In genomic region chr6:97204952-97205351, GRCm38 (mm10) we compare ENCODE assay signal across 8 mouse cellular contexts. TPM values are rescaled to one million over a fixed set of nuclear protein-coding genes. Genes with fewer than 3 reads are reported as not detected.
DNase-seq lines count a peak whose midpoint lies in the region; ATAC-seq and TF ChIP-seq lines count a peak whose summit lies in the region.

No protein-coding gene starts in this region.

- peak; percentile 54 for DNase-seq in gastrocnemius, adult 2 months
- no peak for DNase-seq in gastrocnemius, adult 8-10 months (ENCODE audit: low spot score in 2 of 2)
- peak; percentile 33 for DNase-seq in liver, adult 2 months (ENCODE audit: extremely low read depth, low read depth, low spot score)

- H3K9ac ChIP-seq in ES-Bruce4 (ENCODE audit: low read depth, poor library complexity, severe bottlenecking) = peak overlapping the region; percentile 100
- H3K9ac ChIP-seq in hindbrain, embryonic 12.5 days = peak overlapping the region; percentile 85
- peak overlapping the region; percentile 90 for H3K9ac ChIP-seq in liver, adult 2 months (ENCODE audit: low read depth, low read length)
- H3K9ac ChIP-seq in neural tube, embryonic 14.5 days (replicated peaks; ENCODE audit: low read depth, low read length) = peak overlapping the region; percentile 91

- H3K79me2 ChIP-seq in liver, adult 2 months (ENCODE audit: control insufficient read depth, insufficient read depth, low read length) = peaks cover 8% of the 10 kb centered on the region; the same call in 1 of the 2 replicates

- H3K4me2 ChIP-seq in hindbrain, embryonic 12.5 days (replicated peaks) = peak overlapping the region; percentile 57
- H3K4me2 ChIP-seq in neural tube, embryonic 14.5 days (ENCODE audit: low read depth, low read length) = peak overlapping the region; percentile 68

- H3K4me3 ChIP-seq in gastrocnemius, adult 2 months = peak overlapping the region; percentile 83
- H3K4me3 ChIP-seq in ES-Bruce4 (ENCODE audit: low read depth, low read length) = peak overlapping the region; percentile 96
- H3K4me3 ChIP-seq in cortical plate, adult 2 months (ENCODE audit: insufficient read depth, low read length) = peak overlapping the region; percentile 85
- H3K4me3 ChIP-seq in hindbrain, embryonic 12.5 days = peak overlapping the region; percentile 69
- peak overlapping the region; percentile 77 for H3K4me3 ChIP-seq in liver, adult 2 months (ENCODE audit: insufficient read depth, low read depth, low read length)
- H3K4me3 ChIP-seq in neural tube, embryonic 14.5 days (ENCODE audit: low read depth, low read length) = peak overlapping the region; percentile 88

- no peaks in the 10 kb centered on the region for H3K27me3 ChIP-seq in ES-Bruce4 (ENCODE audit: control insufficient read depth, insufficient read depth, low read length, poor library complexity, severe bottlenecking)
- no peaks in the 10 kb centered on the region for H3K27me3 ChIP-seq in hindbrain, embryonic 12.5 days
- no peaks in the 10 kb centered on the region for H3K27me3 ChIP-seq in liver, adult 2 months (ENCODE audit: control insufficient read depth, insufficient read depth, low read length)
- H3K27me3 ChIP-seq in neural tube, embryonic 14.5 days (ENCODE audit: control insufficient read depth, insufficient read depth, low read length) = no peaks in the 10 kb centered on the region

- no peak for TF ChIP-seq CTCF in gastrocnemius, adult 2 months (IDR thresholded peaks at IDR 0.05)
- TF ChIP-seq CTCF in ES-Bruce4 (IDR thresholded peaks at IDR 0.05; ENCODE audit: low read depth, low read length) = no peak
- TF ChIP-seq CTCF in cortical plate, adult 2 months (IDR thresholded peaks at IDR 0.05; ENCODE audit: extremely low read depth, insufficient read depth, low read length) = no peak
- no peak for TF ChIP-seq CTCF in liver, adult 2 months (IDR thresholded peaks at IDR 0.05; ENCODE audit: low read depth, low read length)

- H3K9me3 ChIP-seq in ES-Bruce4 (replicated peaks; ENCODE audit: control insufficient read depth, insufficient read depth, low read length, poor library complexity, severe bottlenecking) = no peaks in the 10 kb centered on the region
- no peaks in the 10 kb centered on the region for H3K9me3 ChIP-seq in hindbrain, embryonic 12.5 days (replicated peaks)
- H3K9me3 ChIP-seq in neural tube, embryonic 14.5 days (ENCODE audit: control insufficient read depth, low read length) = no peaks in the 10 kb centered on the region

- H3K4me1 ChIP-seq in ES-Bruce4 (ENCODE audit: control insufficient read depth, insufficient read depth, low read length) = peaks cover 1% of the 10 kb centered on the region
- H3K4me1 ChIP-seq in cortical plate, adult 2 months (ENCODE audit: control insufficient read depth, insufficient read depth, low read length) = peaks cover 4% of the 10 kb centered on the region; the same call in 1 of the 2 replicates
- peaks cover 11% of the 10 kb centered on the region for H3K4me1 ChIP-seq in hindbrain, embryonic 12.5 days
- peaks cover 2% of the 10 kb centered on the region; the same call in 1 of the 2 replicates for H3K4me1 ChIP-seq in liver, adult 2 months (ENCODE audit: control insufficient read depth, insufficient read depth, low read length)
- peaks cover 9% of the 10 kb centered on the region; the same call in 1 of the 2 replicates for H3K4me1 ChIP-seq in neural tube, embryonic 14.5 days (ENCODE audit: control insufficient read depth, insufficient read depth, low read length)

- peak overlapping the region; percentile 92 for H3K27ac ChIP-seq in gastrocnemius, adult 2 months
- H3K27ac ChIP-seq in ES-Bruce4 (ENCODE audit: insufficient read depth, low read length) = peak overlapping the region; percentile 70
- no peak overlapping the region for H3K27ac ChIP-seq in cortical plate, adult 2 months (ENCODE audit: insufficient read depth, low read length)
- peak overlapping the region; percentile 85 for H3K27ac ChIP-seq in hindbrain, embryonic 12.5 days
- peak overlapping the region; percentile 58 for H3K27ac ChIP-seq in liver, adult 2 months (replicated peaks; ENCODE audit: insufficient read depth, low read depth, low read length)
- H3K27ac ChIP-seq in neural tube, embryonic 14.5 days (ENCODE audit: low read depth, low read length) = peak overlapping the region; percentile 80

- ATAC-seq in hindbrain, embryonic 12.5 days (ENCODE audit: low FRiP score) = peak; percentile 62
- peak; percentile 59 for ATAC-seq in neural tube, embryonic 14.5 days (ENCODE audit: low read depth)
- ATAC-seq in erythroid progenitor cell, adult 5-6 weeks (replicated peaks; ENCODE audit: low FRiP score, poor library complexity, severe bottlenecking) = no peak

- WGBS in hindbrain, embryonic 12.5 days = under 1% methylated on average over 16 of the region's 16 CpGs
- under 1% methylated on average over 16 of the region's 16 CpGs for whole genome bisulfite sequencing in liver, adult 2 months
- under 1% methylated on average over 16 of the region's 16 CpGs for WGBS in neural tube, embryonic 14.5 days

- intact Hi-C loops in gastrocnemius, adult 2 months (cut with DNase I) = no loop called here

- no peak for TF ChIP-seq POLR2A in ES-Bruce4 (IDR thresholded peaks at IDR 0.05; ENCODE audit: insufficient read depth, low read length)
- no peak for TF ChIP-seq POLR2A in cortical plate, adult 2 months (IDR thresholded peaks at IDR 0.05; ENCODE audit: extremely low read depth, insufficient read depth, low read length)
- no peak for TF ChIP-seq POLR2A in liver, adult 2 months (IDR thresholded peaks at IDR 0.05; ENCODE audit: extremely low read depth, insufficient read depth, low read length)

- peaks cover 13% of the 10 kb centered on the region for H3K36me3 ChIP-seq in ES-Bruce4 (ENCODE audit: control insufficient read depth, insufficient read depth, low read length, poor library complexity, severe bottlenecking)
- H3K36me3 ChIP-seq in hindbrain, embryonic 12.5 days = no peaks in the 10 kb centered on the region
- peaks cover 4% of the 10 kb centered on the region; the same call in 1 of the 2 replicates for H3K36me3 ChIP-seq in liver, adult 2 months (ENCODE audit: control insufficient read depth, insufficient read depth, low read length)
- H3K36me3 ChIP-seq in neural tube, embryonic 14.5 days (ENCODE audit: control insufficient read depth, insufficient read depth, low read length) = no peaks in the 10 kb centered on the region

- no peak for TF ChIP-seq EP300 in ES-Bruce4 (IDR thresholded peaks at IDR 0.05; ENCODE audit: insufficient read depth, low read depth, low read length)

RNA-seq across cellular contexts. Expression of gene Uba3, which starts 0.5 kb away (rescaled TPM):
- 10 to 100 TPM; 32.7 to 43.1 TPM for total RNA-seq in gastrocnemius, adult 2 months (2021)
- 10 to 100 TPM; 33.7 to 36.2 (median 33.7) TPM for total RNA-seq in gastrocnemius, adult 8-10 months (2022)
- 125 and 136 TPM in 2 replicates for polyA plus RNA-seq in ES-Bruce4 (2011; ENCODE audit: insufficient read depth, insufficient read length, low read depth, missing spikeins)
- polyA plus RNA-seq in cortical plate, adult 2 months (2012; rRNA removed) = 56.8 and 61.2 TPM in 2 replicates
- 89.4 and 98.7 TPM in 2 replicates for polyA plus RNA-seq in hindbrain, embryonic 12.5 days (2016; fragmentation: Nextera tagmentation; extraction: Ambion mirVana)
- total RNA-seq in liver, adult 2 months (2014; rRNA removed) = 33.6 and 38.0 TPM in 2 replicates
- polyA plus RNA-seq in liver, adult 2 months (2012; rRNA removed) = 6.6 and 7.3 TPM in 2 replicates
- polyA plus RNA-seq in neural tube, embryonic 14.5 days (2014; fragmentation: Nextera tagmentation; extraction: Ambion mirVana) = 96.3 and 96.8 TPM in 2 replicates
- total RNA-seq in erythroid progenitor cell, adult 5-6 weeks (2015; ENCODE audit: low replicate concordance) = 34.2 and 38.6 TPM in 2 replicates
- 55.7 and 71.2 TPM in 2 replicates for total RNA-seq in erythroid progenitor cell, adult 5-6 weeks (2017; ENCODE audit: low replicate concordance)

RNA-seq across cellular contexts. Expression of gene Arl6ip5, which starts 5.5 kb away (rescaled TPM):
- 100 to 1,000 TPM; 117 to 173 TPM for total RNA-seq in gastrocnemius, adult 2 months (2021)
- total RNA-seq in gastrocnemius, adult 8-10 months (2022) = 100 to 1,000 TPM; 135 to 157 (median 140) TPM
- polyA plus RNA-seq in ES-Bruce4 (2011; ENCODE audit: insufficient read depth, insufficient read length, low read depth, missing spikeins) = 51.2 and 58.0 TPM in 2 replicates
- polyA plus RNA-seq in cortical plate, adult 2 months (2012; rRNA removed) = 191 and 192 TPM in 2 replicates
- polyA plus RNA-seq in hindbrain, embryonic 12.5 days (2016; fragmentation: Nextera tagmentation; extraction: Ambion mirVana) = 74.3 and 86.0 TPM in 2 replicates
- 27.8 and 28.7 TPM in 2 replicates for total RNA-seq in liver, adult 2 months (2014; rRNA removed)
- 25.3 and 28.6 TPM in 2 replicates for polyA plus RNA-seq in liver, adult 2 months (2012; rRNA removed)
- 64.8 and 80.2 TPM in 2 replicates for polyA plus RNA-seq in neural tube, embryonic 14.5 days (2014; fragmentation: Nextera tagmentation; extraction: Ambion mirVana)
- total RNA-seq in erythroid progenitor cell, adult 5-6 weeks (2015; ENCODE audit: low replicate concordance) = 13.0 and 18.4 TPM in 2 replicates
- total RNA-seq in erythroid progenitor cell, adult 5-6 weeks (2017; ENCODE audit: low replicate concordance) = 16.7 and 22.1 TPM in 2 replicates

RNA-seq across cellular contexts. Expression of gene Tmf1, which starts 26.0 kb away (rescaled TPM):
- total RNA-seq in gastrocnemius, adult 2 months (2021) = 10 to 100 TPM; 46.7 to 50.5 TPM
- 10 to 100 TPM; 51.1 to 58.5 (median 55.7) TPM for total RNA-seq in gastrocnemius, adult 8-10 months (2022)
- 39.0 and 52.4 TPM in 2 replicates for polyA plus RNA-seq in ES-Bruce4 (2011; ENCODE audit: insufficient read depth, insufficient read length, low read depth, missing spikeins)
- polyA plus RNA-seq in cortical plate, adult 2 months (2012; rRNA removed) = 9.4 and 9.9 TPM in 2 replicates
- polyA plus RNA-seq in hindbrain, embryonic 12.5 days (2016; fragmentation: Nextera tagmentation; extraction: Ambion mirVana) = 38.0 and 45.7 TPM in 2 replicates
- 17.6 and 18.0 TPM in 2 replicates for total RNA-seq in liver, adult 2 months (2014; rRNA removed)
- 1.6 and 1.8 TPM in 2 replicates for polyA plus RNA-seq in liver, adult 2 months (2012; rRNA removed)
- 40.4 and 42.5 TPM in 2 replicates for polyA plus RNA-seq in neural tube, embryonic 14.5 days (2014; fragmentation: Nextera tagmentation; extraction: Ambion mirVana)
- 18.0 and 21.3 TPM in 2 replicates for total RNA-seq in erythroid progenitor cell, adult 5-6 weeks (2015; ENCODE audit: low replicate concordance)
- total RNA-seq in erythroid progenitor cell, adult 5-6 weeks (2017; ENCODE audit: low replicate concordance) = 107 and 142 TPM in 2 replicates

RNA-seq across cellular contexts. Expression of gene Lmod3, which starts 47.6 kb away (rescaled TPM):
- total RNA-seq in gastrocnemius, adult 2 months (2021) = 100 to 1,000 TPM in 1 of 2 experiments, 10 to 100 TPM in 1; 95.4 to 186 TPM
- total RNA-seq in gastrocnemius, adult 8-10 months (2022) = 10 to 100 TPM; 77.8 to 95.8 (median 86.4) TPM
- polyA plus RNA-seq in ES-Bruce4 (2011; ENCODE audit: insufficient read depth, insufficient read length, low read depth, missing spikeins) = not detected in 2 replicates
- polyA plus RNA-seq in cortical plate, adult 2 months (2012; rRNA removed) = 0.04 and 0.10 TPM in 2 replicates
- polyA plus RNA-seq in hindbrain, embryonic 12.5 days (2016; fragmentation: Nextera tagmentation; extraction: Ambion mirVana) = 0.31 and 2.1 TPM in 2 replicates
- total RNA-seq in liver, adult 2 months (2014; rRNA removed) = 0.27 and 0.28 TPM in 2 replicates
- 0.04 and 0.07 TPM in 2 replicates for polyA plus RNA-seq in liver, adult 2 months (2012; rRNA removed)
- 0.09 TPM in 1 of 2 replicates, not detected in the other for polyA plus RNA-seq in neural tube, embryonic 14.5 days (2014; fragmentation: Nextera tagmentation; extraction: Ambion mirVana)
- total RNA-seq in erythroid progenitor cell, adult 5-6 weeks (2015; ENCODE audit: low replicate concordance) = not detected in 2 replicates
- total RNA-seq in erythroid progenitor cell, adult 5-6 weeks (2017; ENCODE audit: low replicate concordance) = not detected in 2 replicates

RNA-seq across cellular contexts. Expression of gene Eogt, which starts 56.0 kb away (rescaled TPM):
- 1 to 10 TPM; 4.2 to 5.4 TPM for total RNA-seq in gastrocnemius, adult 2 months (2021)
- total RNA-seq in gastrocnemius, adult 8-10 months (2022) = 1 to 10 TPM; 3.4 to 4.4 (median 3.8) TPM
- polyA plus RNA-seq in ES-Bruce4 (2011; ENCODE audit: insufficient read depth, insufficient read length, low read depth, missing spikeins) = 28.2 and 37.9 TPM in 2 replicates
- 31.3 and 34.1 TPM in 2 replicates for polyA plus RNA-seq in cortical plate, adult 2 months (2012; rRNA removed)
- polyA plus RNA-seq in hindbrain, embryonic 12.5 days (2016; fragmentation: Nextera tagmentation; extraction: Ambion mirVana) = 12.2 and 12.6 TPM in 2 replicates
- 3.3 and 3.9 TPM in 2 replicates for total RNA-seq in liver, adult 2 months (2014; rRNA removed)
- 1.1 and 2.0 TPM in 2 replicates for polyA plus RNA-seq in liver, adult 2 months (2012; rRNA removed)
- 9.9 and 11.3 TPM in 2 replicates for polyA plus RNA-seq in neural tube, embryonic 14.5 days (2014; fragmentation: Nextera tagmentation; extraction: Ambion mirVana)
- 2.2 and 5.4 TPM in 2 replicates for total RNA-seq in erythroid progenitor cell, adult 5-6 weeks (2015; ENCODE audit: low replicate concordance)
- 1.0 and 2.2 TPM in 2 replicates for total RNA-seq in erythroid progenitor cell, adult 5-6 weeks (2017; ENCODE audit: low replicate concordance)

Comparison
In these comparisons a context has a peak if more than half of its experiments do, and no peak if none do; other contexts are left out.
1. DNase-seq: peak in gastrocnemius, adult 2 months (single experiment) and liver, adult 2 months (single experiment); none in gastrocnemius, adult 8-10 months (0 of 2).
2. Peak in every context shown above with its lines, with median percentiles within 50 percentile points of each other: H3K4me3 ChIP-seq and H3K9ac ChIP-seq.